Mouse (Mus musculus) MEL (cell line): Measurements from ENCODE around the gene Dnajc5g. TPM values are rescaled to one million over a fixed set of nuclear protein-coding genes. Genes with fewer than 3 reads are reported as not detected.
A peak's percentile ranks its signal among the peaks of the same experiment; 100 is the strongest.

Experiments used
- DNase-seq: peaks from one replicate; pipeline ENCODE4 v3.0.0; 2011; ENCODE audit warnings: low read depth, low spot score
- H3K27ac ChIP-seq: 2 replicates; pipeline ENCODE4 v1.5.1; 2012; ENCODE audit warnings: low read depth, mild to moderate bottlenecking, control low read depth, low read length, moderate library complexity; ENCODE audit not compliant: control insufficient read depth
- H3K27me3 ChIP-seq, 2 experiments: fragments of 150-350 bp in 1 of 2; sonication (generic) in 1 of 2; 2 replicates each; pipeline ENCODE4 v1.6.1; 2012; ENCODE audit warnings: low read length in 2 of 2, mild to moderate bottlenecking in 2 of 2, improper control_type of control experiment in 1 of 2, moderate library complexity in 1 of 2; ENCODE audit not compliant: insufficient read depth in 2 of 2, control insufficient read depth in 1 of 2
- H3K36me3 ChIP-seq, 2 experiments: 2 replicates each; pipeline ENCODE4 v1.6.1; 2012 to 2014; ENCODE audit warnings: low read length in 2 of 2, improper control_type of control experiment in 1 of 2, inconsistent platforms in 1 of 2, mild to moderate bottlenecking in 1 of 2; ENCODE audit not compliant: insufficient read depth in 2 of 2, control insufficient read depth in 1 of 2
- H3K4me1 ChIP-seq, 2 experiments: fragments of 150-350 bp in 1 of 2; sonication (generic) in 1 of 2; 2 replicates each; pipeline ENCODE4 v1.6.1; 2012; ENCODE audit warnings: low read length in 2 of 2, improper control_type of control experiment in 1 of 2, mild to moderate bottlenecking in 1 of 2; ENCODE audit not compliant: insufficient read depth in 2 of 2, control insufficient read depth in 1 of 2
- H3K4me3 ChIP-seq, 2 experiments: fragments of 150-350 bp in 1 of 2; sonication (generic) in 1 of 2; 2 replicates each; pipeline ENCODE4 v1.5.1; 2012; ENCODE audit warnings: low read depth in 2 of 2, low read length in 2 of 2, mild to moderate bottlenecking in 2 of 2, moderate library complexity in 2 of 2, control low read depth in 1 of 2, improper control_type of control experiment in 1 of 2; ENCODE audit not compliant: control insufficient read depth in 1 of 2, insufficient read depth in 1 of 2
- H3K79me2 ChIP-seq: 2 replicates; pipeline ENCODE4 v1.6.1; 2012; ENCODE audit warnings: mild to moderate bottlenecking, low read length, moderate library complexity; ENCODE audit not compliant: control insufficient read depth, poor library complexity, insufficient read depth
- H3K9ac ChIP-seq: 2 replicates; pipeline ENCODE4 v1.6.1; 2012; ENCODE audit warnings: low read depth, mild to moderate bottlenecking, control low read depth, low read length, moderate library complexity; ENCODE audit not compliant: control insufficient read depth, poor library complexity, severe bottlenecking
- H3K9me3 ChIP-seq: fragments of 150-350 bp; sonication (generic); replicated peaks from 2 replicates; pipeline ENCODE4 v1.6.1; 2012; ENCODE audit warnings: mild to moderate bottlenecking, low read length, improper control_type of control experiment, moderate library complexity; ENCODE audit not compliant: insufficient read depth
- CTCF ChIP-seq, 3 experiments: IDR thresholded peaks in 2 of 3; conservative IDR thresholded peaks in 1 of 3; 2 replicates each; pipeline ENCODE4 v1.5.1; 2011 to 2012; ENCODE audit warnings: low read length in 3 of 3, low read depth in 2 of 3, mild to moderate bottlenecking in 2 of 3, improper control_type of control experiment in 1 of 3, inconsistent platforms in 1 of 3, mixed read lengths in 1 of 3, moderate library complexity in 1 of 3; ENCODE audit not compliant: control insufficient read depth in 1 of 3, insufficient read depth in 1 of 3, poor library complexity in 1 of 3, severe bottlenecking in 1 of 3
- GABPA ChIP-seq: IDR thresholded peaks from 2 replicates; pipeline ENCODE4 v1.6.1; 2012; ENCODE audit warnings: low read depth, mild to moderate bottlenecking, inconsistent platforms, low read length, improper control_type of control experiment, moderate library complexity
- GATA1 ChIP-seq: IDR thresholded peaks from 2 replicates; pipeline ENCODE4 v1.6.1; 2011; ENCODE audit warnings: low read depth, low read length, improper control_type of control experiment
- HCFC1 ChIP-seq: IDR thresholded peaks from 2 replicates; pipeline ENCODE4 v1.6.1; 2012; ENCODE audit warnings: low read depth, mild to moderate bottlenecking, inconsistent platforms, low read length, improper control_type of control experiment, moderate library complexity
- KAT2A ChIP-seq: conservative IDR thresholded peaks from 2 replicates; pipeline ENCODE4 v1.6.1; 2012; ENCODE audit warnings: low read depth, low read length, improper control_type of control experiment, inconsistent platforms
- MEF2A ChIP-seq: IDR thresholded peaks from 2 replicates; pipeline ENCODE4 v1.6.1; 2014; ENCODE audit warnings: low read depth, mild to moderate bottlenecking, inconsistent platforms, low read length, improper control_type of control experiment; ENCODE audit not compliant: poor library complexity, insufficient replicate concordance, severe bottlenecking; ENCODE audit errors: extremely low read depth
- MYC ChIP-seq: IDR thresholded peaks from 2 replicates; pipeline ENCODE4 v1.6.1; 2011; ENCODE audit warnings: low read depth, mild to moderate bottlenecking, low read length, improper control_type of control experiment, moderate library complexity
- POLR2A ChIP-seq, 2 experiments: IDR thresholded peaks; 2 replicates each; pipeline ENCODE4 v1.6.1; 2011 to 2012; ENCODE audit warnings: low read length in 2 of 2, mild to moderate bottlenecking in 2 of 2, control low read depth in 1 of 2, improper control_type of control experiment in 1 of 2, low read depth in 1 of 2, moderate library complexity in 1 of 2; ENCODE audit not compliant: control insufficient read depth in 1 of 2, insufficient read depth in 1 of 2, poor library complexity in 1 of 2
- POLR2AphosphoS2 ChIP-seq: IDR thresholded peaks from 2 replicates; pipeline ENCODE4 v1.6.1; 2011; ENCODE audit warnings: low read length, improper control_type of control experiment
- SIN3A ChIP-seq: IDR thresholded peaks from 2 replicates; pipeline ENCODE4 v1.6.1; 2012; ENCODE audit warnings: low read length, improper control_type of control experiment, inconsistent platforms
- SMC3 ChIP-seq: IDR thresholded peaks from 2 replicates; pipeline ENCODE4 v1.6.1; 2011; ENCODE audit warnings: low read depth, low read length, improper control_type of control experiment
- TBP ChIP-seq: IDR thresholded peaks from 2 replicates; pipeline ENCODE4 v1.8.0; 2011; ENCODE audit warnings: low read depth, low read length, improper control_type of control experiment
- ZKSCAN1 ChIP-seq: IDR thresholded peaks from 2 replicates; pipeline ENCODE4 v1.6.1; 2012; ENCODE audit warnings: low read depth, mild to moderate bottlenecking, inconsistent platforms, low read length, improper control_type of control experiment, moderate library complexity
- polyA plus RNA-seq, 2 experiments: library from polyadenylated mRNA; stranded (reverse) in 1 of 2; unstranded in 1 of 2; fragments of >175 nt in 1 of 2; fragments of >200 nt in 1 of 2; gene quantifications; 2 replicates each; pipeline versions ENCODE4 v1.2.1 to v1.2.4; 2012; ENCODE audit warnings: low replicate concordance in 2 of 2, low read depth in 1 of 2; ENCODE audit not compliant: insufficient read length in 2 of 2, insufficient read depth in 1 of 2, missing spikeins in 1 of 2
- total RNA-seq: library from RNA; depleted of rRNA; stranded (reverse); fragments of 300-350 nt; gene quantifications from 2 replicates; pipeline ENCODE4 v1.2.3, GENCODE M21; 2012

The Dnajc5g gene
- total and polyA plus RNA-seq, 3 experiments, result not detected

GRCm38 (mm10) chr5:31149781-31150180 lies 43.7 kb downstream of the Dnajc5g start:
- Histone ChIP-seq H3K4me3 (no peak overlapping the region), H3K9ac (no peak overlapping the region), H3K9me3 (no peaks in the 10 kb centered on the region), H3K79me2 (no peaks in the 10 kb centered on the region; the same call in 1 of the 2 replicates), H3K27ac (no peak overlapping the region), H3K27me3 (no peaks in the 10 kb centered on the region), H3K36me3 (no peaks in the 10 kb centered on the region), H3K4me1 (no peaks in the 10 kb centered on the region; a peak in 1 of 4 replicates)
- TF ChIP-seq TBP, result no peak
- TF ChIP-seq GATA1, result no peak
- TF ChIP-seq ZKSCAN1, result no peak
- DNase-seq, result no peak

DNA sequence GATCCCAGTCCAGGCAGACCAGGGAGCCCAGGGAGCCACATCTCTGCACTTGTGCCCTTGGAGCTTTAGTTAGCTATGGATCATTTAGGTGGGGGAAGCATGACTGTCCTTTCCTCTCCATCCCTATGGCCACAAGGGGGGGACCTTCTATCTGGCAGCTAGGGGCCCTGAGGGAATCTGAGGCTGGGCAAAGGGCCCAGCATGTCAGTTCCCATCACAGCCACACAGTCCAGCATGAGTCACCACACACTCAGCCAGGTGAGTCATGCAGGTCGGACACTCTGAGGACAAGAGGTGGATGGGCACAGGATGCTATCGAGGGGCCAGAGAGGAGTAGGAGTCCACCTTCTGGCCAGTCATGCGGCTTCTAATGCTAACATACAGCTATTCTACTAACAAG lies 45.7 kb downstream of the Dnajc5g start:
- H3K36me3 ChIP-seq, result peaks cover 0 to 6% of the 10 kb centered on the region in 2 experiments; a peak in 1 of 4 replicates
- TF ChIP-seq SMC3 (peak; percentile 26; the same call in 1 of the 2 replicates), POLR2AphosphoS2 (no peak), GABPA (no peak), CTCF (IDR thresholded peaks at IDR 0.05 in 2 of 3, conservative IDR thresholded peaks at IDR 0.05 in 1 of 3; ENCODE audit: control insufficient read depth in 1 of 3, insufficient read depth in 1 of 3, low read depth in 2 of 3, low read length in 3 of 3, poor library complexity in 1 of 3, severe bottlenecking in 1 of 3) (peak in 2 of 3 experiments; percentile 22 to 30; a peak in 3 of 6 replicates), POLR2A (IDR thresholded peaks at IDR 0.05; ENCODE audit: control insufficient read depth in 1 of 2, insufficient read depth in 1 of 2, low read depth in 1 of 2, low read length in 2 of 2, poor library complexity in 1 of 2) (no peak; a peak in 1 of 4 replicates)

DNA sequence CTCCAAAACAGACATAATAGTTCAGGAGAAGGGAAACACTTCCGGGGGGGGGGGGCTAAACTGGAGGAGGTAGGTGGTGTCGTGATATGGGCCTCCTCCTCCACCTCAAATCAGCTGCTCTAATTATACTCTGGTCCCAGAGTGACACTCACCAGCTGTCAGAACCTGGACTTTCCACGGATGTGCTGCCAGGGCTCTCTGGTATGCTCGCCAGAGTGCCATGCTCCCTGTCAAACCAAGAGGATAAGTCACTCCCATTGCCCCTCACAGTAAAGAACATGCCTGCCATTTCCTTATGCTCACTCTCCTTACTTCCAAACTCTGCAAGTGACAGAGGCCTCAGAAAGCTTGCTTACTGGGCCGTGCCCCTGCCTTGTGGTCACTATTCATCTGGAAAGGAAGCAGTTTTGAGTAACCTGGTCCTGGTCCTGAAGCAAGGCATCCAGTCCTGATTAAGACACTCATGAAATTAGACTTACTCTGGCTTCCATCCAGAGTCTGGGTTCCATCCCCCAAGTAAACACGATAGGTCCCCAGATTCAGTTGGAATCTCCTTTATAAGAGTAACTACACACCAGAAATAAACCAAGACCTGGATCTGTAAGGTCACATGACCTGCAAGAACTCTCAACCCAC lies 47.5 kb downstream of the Dnajc5g start:
- Histone ChIP-seq H3K36me3 (peaks cover 0 to 17% of the 10 kb centered on the region in 2 experiments; a peak in 2 of 4 replicates), H3K79me2 (no peaks in the 10 kb centered on the region; the same call in 1 of the 2 replicates), H3K4me1 (no peaks in the 10 kb centered on the region; a peak in 1 of 4 replicates), H3K27me3 (no peaks in the 10 kb centered on the region), H3K9me3 (no peaks in the 10 kb centered on the region), H3K9ac (peak overlapping the region; percentile 73), H3K4me3 (peak overlapping the region; percentile 74 to 76), H3K27ac (no peak overlapping the region)
- no peak for DNase-seq
- no peak for TF ChIP-seq KAT2A
- TF ChIP-seq MEF2A, result no peak
- TF ChIP-seq SMC3, result no peak
- TF ChIP-seq ZKSCAN1, result no peak
- TF ChIP-seq TBP, result 0 out of 2 replicates have a peak, but pooled peaks have one; percentile 52
- TF ChIP-seq SIN3A, result no peak
- TF ChIP-seq MYC, result no peak
- TF ChIP-seq HCFC1, result no peak

More for the DNA sequence above, 45.7 kb downstream of the Dnajc5g start:
- DNase-seq, result no peak
- no peaks in the 10 kb centered on the region; a peak in 1 of 4 replicates for H3K4me1 ChIP-seq
- no peak overlapping the region for H3K9ac ChIP-seq
- no peaks in the 10 kb centered on the region; the same call in 1 of the 2 replicates for H3K79me2 ChIP-seq
- H3K4me3 ChIP-seq, result no peak overlapping the region
- no peaks in the 10 kb centered on the region for H3K27me3 ChIP-seq
- no peak overlapping the region for H3K27ac ChIP-seq
- no peaks in the 10 kb centered on the region for H3K9me3 ChIP-seq
